In the genomic region with DNA sequence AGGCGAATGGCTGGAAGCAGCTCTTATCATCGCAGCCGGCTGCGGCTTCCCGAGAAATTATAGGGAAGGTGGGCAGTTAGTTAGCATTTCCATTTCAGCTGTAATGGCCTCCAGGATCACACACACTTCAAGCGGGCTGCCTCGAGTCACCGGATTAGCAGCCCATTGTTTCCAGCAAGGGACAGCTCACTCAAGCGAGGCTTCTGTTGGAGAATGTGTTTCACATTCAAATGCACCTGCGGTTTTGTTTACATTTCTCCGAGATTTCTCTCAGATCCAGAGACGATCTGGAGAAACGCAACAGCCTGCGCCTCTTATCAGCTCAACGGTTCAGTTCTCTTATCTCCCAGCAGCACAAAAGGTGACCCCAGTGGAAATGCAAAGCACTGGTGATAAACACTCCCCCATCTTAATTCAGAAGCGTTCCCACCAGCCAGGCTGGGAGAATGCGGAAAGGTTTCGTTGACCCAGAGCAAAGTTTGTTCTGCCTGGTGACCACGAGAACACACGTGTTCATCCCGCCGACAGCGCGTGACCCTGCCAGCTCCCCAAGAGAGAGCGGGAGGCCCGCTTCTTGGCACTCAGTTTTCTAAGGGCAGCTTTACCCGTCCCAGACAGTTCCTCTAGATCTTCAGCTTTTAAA, we compare ENCODE assay signal across 8 mouse cellular contexts. TPM values are rescaled to one million over a fixed set of nuclear protein-coding genes. Genes with fewer than 3 reads are reported as not detected.
DNase-seq lines count a peak whose midpoint lies in the region; ATAC-seq and TF ChIP-seq lines count a peak whose summit lies in the region.

No protein-coding gene starts in this region.

- no peaks in the 10 kb centered on the region for H3K4me1 ChIP-seq in cerebellum, adult 2 months (ENCODE audit: control insufficient read depth, insufficient read depth, low read length)
- H3K4me1 ChIP-seq in MEL (ENCODE audit: control insufficient read depth in 1 of 2, insufficient read depth in 2 of 2, low read length in 2 of 2) = no peaks in the 10 kb centered on the region
- H3K4me1 ChIP-seq in liver, embryonic 12.5 days = peaks cover 26% of the 10 kb centered on the region
- H3K4me1 ChIP-seq in neural tube, embryonic 15.5 days = peaks cover 14% of the 10 kb centered on the region

- H3K36me3 ChIP-seq in MEL (ENCODE audit: control insufficient read depth in 1 of 2, insufficient read depth in 2 of 2, low read length in 2 of 2) = no peaks in the 10 kb centered on the region
- H3K36me3 ChIP-seq in liver, embryonic 12.5 days = no peaks in the 10 kb centered on the region
- H3K36me3 ChIP-seq in neural tube, embryonic 15.5 days = no peaks in the 10 kb centered on the region

- DNase-seq in cerebellum, adult 2 months = peak in 1 of 2 experiments; percentile 9
- DNase-seq in cerebellum, adult 9-11 months = no peak
- DNase-seq in MEL (ENCODE audit: low read depth, low spot score) = peak; percentile 18
- DNase-seq in fibroblast of lung, adult 2 months (ENCODE audit: low read depth) = peak; percentile 50
- peak; percentile 44 for DNase-seq in induced T-regulatory cell, adult 2 months (ENCODE audit: low read depth)
- DNase-seq in spleen, adult 18-20 months = no peak

- no peak overlapping the region for H3K9ac ChIP-seq in MEL (ENCODE audit: control insufficient read depth, low read depth, low read length, poor library complexity, severe bottlenecking)
- peak overlapping the region; percentile 23; the same call in 1 of the 2 replicates for H3K9ac ChIP-seq in liver, embryonic 12.5 days
- peak overlapping the region; percentile 34; the same call in 1 of the 2 replicates for H3K9ac ChIP-seq in neural tube, embryonic 15.5 days (replicated peaks)

- TF ChIP-seq CTCF in cerebellum, adult 2 months (IDR thresholded peaks at IDR 0.05; ENCODE audit: borderline replicate concordance, insufficient read depth, low read depth, low read length) = no peak
- TF ChIP-seq CTCF in MEL (IDR thresholded peaks at IDR 0.05 in 2 of 3, conservative IDR thresholded peaks at IDR 0.05 in 1 of 3; ENCODE audit: control insufficient read depth in 1 of 3, insufficient read depth in 1 of 3, low read depth in 2 of 3, low read length in 3 of 3, poor library complexity in 1 of 3, severe bottlenecking in 1 of 3) = no peak

- no peak for TF ChIP-seq RAD21 in MEL (IDR thresholded peaks at IDR 0.05; ENCODE audit: low read depth, low read length)

- peak in 1 of 2 experiments; percentile 52; a peak in 2 of 4 replicates for TF ChIP-seq EP300 in MEL (IDR thresholded peaks at IDR 0.05; ENCODE audit: low read depth in 1 of 2, low read length in 2 of 2)

- WGBS in cerebellum, adult 2 months = 6% methylated on average over 27 of the region's 27 CpGs
- 5% methylated on average over 27 of the region's 27 CpGs for WGBS in liver, embryonic 12.5 days (ENCODE audit: insufficient replicate concordance)
- WGBS in neural tube, embryonic 15.5 days = 5% methylated on average over 27 of the region's 27 CpGs

- H3K4me2 ChIP-seq in liver, embryonic 12.5 days = peak overlapping the region; percentile 66
- H3K4me2 ChIP-seq in neural tube, embryonic 15.5 days = peak overlapping the region; percentile 70

- peak; percentile 58; the same call in 1 of the 2 replicates for ATAC-seq in liver, embryonic 12.5 days
- peak; percentile 65 for ATAC-seq in neural tube, embryonic 15.5 days (ENCODE audit: low FRiP score)

- H3K9me3 ChIP-seq in MEL (replicated peaks; ENCODE audit: insufficient read depth, low read length) = no peaks in the 10 kb centered on the region
- no peaks in the 10 kb centered on the region for H3K9me3 ChIP-seq in liver, embryonic 12.5 days (replicated peaks)
- no peaks in the 10 kb centered on the region for H3K9me3 ChIP-seq in neural tube, embryonic 15.5 days (replicated peaks)

- no peaks in the 10 kb centered on the region for H3K79me2 ChIP-seq in MEL (ENCODE audit: control insufficient read depth, insufficient read depth, low read length, poor library complexity)

- no peak overlapping the region for H3K27ac ChIP-seq in cerebellum, adult 2 months (ENCODE audit: insufficient read depth, low read length)
- H3K27ac ChIP-seq in MEL (ENCODE audit: control insufficient read depth, low read depth, low read length) = no peak overlapping the region
- no peak overlapping the region for H3K27ac ChIP-seq in liver, embryonic 12.5 days
- peak overlapping the region; percentile 41; the same call in 1 of the 2 replicates for H3K27ac ChIP-seq in neural tube, embryonic 15.5 days (replicated peaks)

- no peak for TF ChIP-seq POLR2A in cerebellum, adult 2 months (IDR thresholded peaks at IDR 0.05; ENCODE audit: borderline replicate concordance, insufficient read depth, low read length)
- TF ChIP-seq POLR2A in MEL (IDR thresholded peaks at IDR 0.05; ENCODE audit: control insufficient read depth in 1 of 2, insufficient read depth in 1 of 2, low read depth in 1 of 2, low read length in 2 of 2, poor library complexity in 1 of 2) = no peak

- peak overlapping the region; percentile 29 for H3K4me3 ChIP-seq in cerebellum, adult 2 months (replicated peaks; ENCODE audit: insufficient read depth, low read depth, low read length)
- no peak overlapping the region for H3K4me3 ChIP-seq in MEL (ENCODE audit: control insufficient read depth in 1 of 2, insufficient read depth in 1 of 2, low read depth in 2 of 2, low read length in 2 of 2)
- peak overlapping the region; percentile 35 for H3K4me3 ChIP-seq in liver, embryonic 12.5 days
- peak overlapping the region; percentile 37 for H3K4me3 ChIP-seq in neural tube, embryonic 15.5 days (replicated peaks)

- H3K27me3 ChIP-seq in cerebellum, adult 2 months (ENCODE audit: control insufficient read depth, insufficient read depth, low read length) = no peaks in the 10 kb centered on the region
- 0 out of 4 replicates have a peak, but pooled peaks cover 0 to 1% of the 10 kb centered on the region in 2 experiments for H3K27me3 ChIP-seq in MEL (ENCODE audit: control insufficient read depth in 1 of 2, insufficient read depth in 2 of 2, low read length in 2 of 2)
- no peaks in the 10 kb centered on the region for H3K27me3 ChIP-seq in liver, embryonic 12.5 days (replicated peaks)
- no peaks in the 10 kb centered on the region for H3K27me3 ChIP-seq in neural tube, embryonic 15.5 days (replicated peaks)

TF ChIP-seq in MEL, 35 proteins besides CTCF, POLR2A, EP300 and RAD21:
- TF ChIP-seq GATA1 (IDR thresholded peaks at IDR 0.05; ENCODE audit: low read depth, low read length) = peak; percentile 64
- peak; percentile 46; the same call in 1 of the 2 replicates for TF ChIP-seq TCF12 (IDR thresholded peaks at IDR 0.05; ENCODE audit: low read depth, low read length)
- TF ChIP-seq MAFK (IDR thresholded peaks at IDR 0.05; ENCODE audit: borderline replicate concordance, low read depth, low read length) = no peak
TF ChIP-seq in MEL: peak in this region for 2.

RNA-seq across cellular contexts. Expression of a gene that starts 33.6 kb away (rescaled TPM):
- 1.6 and 2.0 TPM in 2 replicates for polyA plus RNA-seq in cerebellum, adult 2 months (2012; rRNA removed)
- 0.04 TPM in 1 of 2 replicates, not detected in the other for total RNA-seq in MEL (2012; rRNA removed)
- under 1 TPM in 1 of 2 experiments, not detected in 1; 0.06 TPM for polyA plus RNA-seq in MEL (2012; ENCODE audit: insufficient read depth in 1 of 2, insufficient read length in 2 of 2, low read depth in 1 of 2, low replicate concordance in 2 of 2, missing spikeins in 1 of 2)
- 0.06 and 0.07 TPM in 2 replicates for polyA plus RNA-seq in liver, embryonic 12.5 days (2016; fragmentation: Nextera tagmentation; extraction: Ambion mirVana)
- polyA plus RNA-seq in neural tube, embryonic 15.5 days (2015; fragmentation: Nextera tagmentation; extraction: Ambion mirVana) = 0.09 and 0.75 TPM in 2 replicates

Comparison
In these comparisons a context has a peak if more than half of its experiments do, and no peak if none do; other contexts are left out.
1. DNase-seq: peak in MEL (single experiment), fibroblast of lung, adult 2 months (single experiment) and induced T-regulatory cell, adult 2 months (single experiment); none in cerebellum, adult 9-11 months (single experiment) and spleen, adult 18-20 months (0 of 2).
2. H3K4me3 ChIP-seq: peak in cerebellum, adult 2 months (single experiment), liver, embryonic 12.5 days (single experiment) and neural tube, embryonic 15.5 days (single experiment); none in MEL (0 of 2).